Mouse (Mus musculus) stomach, postnatal 0 days (tissue): ENCODE measurements at regions not wholly inside any gene's neighbourhood (a gene's known extent, or its start where the extent isn't known, plus 50 kb on each side); places are given as distances from the start of the nearest gene placed in this dataset.

Experiments used
- ATAC-seq: fragments of 200-750 bp; cut with Nextera tagmentation; 2 replicates; pipeline ENCODE4 v1.8.0; 2017; ENCODE audit not compliant: low FRiP score, low TSS enrichment
- DNase-seq: peaks from one replicate; pipeline ENCODE4 v3.0.0-alpha.2; 2016; ENCODE audit warnings: low spot score
- H3K27ac ChIP-seq: fragments of 300-500 bp; sonication (generic); replicated peaks from 2 replicates; pipeline ENCODE4 v1.5.1; 2014; ENCODE audit warnings: mild to moderate bottlenecking, control low read depth
- H3K27me3 ChIP-seq: fragments of 300-500 bp; sonication (generic); 2 replicates; pipeline ENCODE4 v1.6.1; 2014; ENCODE audit warnings: low read length; ENCODE audit not compliant: control insufficient read depth, insufficient read depth
- H3K36me3 ChIP-seq: fragments of 300-500 bp; sonication (generic); 2 replicates; pipeline ENCODE4 v1.6.1; 2014; ENCODE audit warnings: low read length, mixed read lengths; ENCODE audit not compliant: control insufficient read depth, insufficient read depth
- H3K4me1 ChIP-seq: fragments of 300-500 bp; sonication (generic); replicated peaks from 2 replicates; pipeline ENCODE4 v1.6.1; 2014; ENCODE audit warnings: antibody characterized with exemption; ENCODE audit not compliant: control insufficient read depth, insufficient read depth
- H3K4me2 ChIP-seq: fragments of 300-500 bp; sonication (generic); replicated peaks from 2 replicates; pipeline ENCODE4 v1.6.1; 2014; ENCODE audit warnings: low read depth, mild to moderate bottlenecking, control low read depth, moderate library complexity
- H3K4me3 ChIP-seq: fragments of 300-500 bp; sonication (generic); 2 replicates; pipeline ENCODE4 v1.5.1; 2014; ENCODE audit warnings: low read depth, low read length, control low read depth
- H3K9ac ChIP-seq: fragments of 300-500 bp; sonication (generic); 2 replicates; pipeline ENCODE4 v1.6.1; 2014; ENCODE audit warnings: mild to moderate bottlenecking, low read length, control low read depth, mixed read lengths
- H3K9me3 ChIP-seq: fragments of 300-500 bp; sonication (generic); 2 replicates; pipeline ENCODE4 v1.6.1; 2016; ENCODE audit warnings: low read length; ENCODE audit not compliant: control insufficient read depth
- CTCF ChIP-seq: IDR thresholded peaks from 2 replicates; pipeline ENCODE4 v1.5.1; 2016; ENCODE audit warnings: antibody characterized with exemption, low read depth, mild to moderate bottlenecking, moderate library complexity
- EP300 ChIP-seq: optimal IDR thresholded peaks from 2 replicates; pipeline ENCODE3; 2016; ENCODE audit warnings: antibody characterized with exemption
- WGBS: fragments of 180-500 bp; shearing (Covaris S2); extraction: QIAGEN DNeasy Blood & Tissue Kit; methylation state at CpG from one replicate; pipeline ENCODE4 v1.1.7; 2014; 5-methylcytosine and 5-hydroxymethylcytosine counted together

GRCm38 (mm10) chr15:74287492-74287891, 348.7 kb downstream of the Mroh4 start:
- no peak for ATAC-seq
- TF ChIP-seq EP300 (no peak), CTCF (no peak)

GRCm38 (mm10) chr15:74283172-74283534, 353.0 kb downstream of the Mroh4 start:
- no peak overlapping the region for H3K9ac ChIP-seq
- TF ChIP-seq CTCF (0 out of 2 replicates have a peak, but pooled peaks have one; percentile 1), EP300 (no peak)
- DNase-seq: no peak
- no peak overlapping the region for H3K4me3 ChIP-seq
- no peaks in the 10 kb centered on the region for H3K4me1 ChIP-seq
- 54% methylated on average over 5 of the region's 5 CpGs for WGBS
- H3K27me3 ChIP-seq: no peaks in the 10 kb centered on the region
- no peaks in the 10 kb centered on the region for H3K9me3 ChIP-seq
- no peak overlapping the region for H3K27ac ChIP-seq
- H3K36me3 ChIP-seq: no peaks in the 10 kb centered on the region
- no peak for ATAC-seq
- H3K4me2 ChIP-seq: no peak overlapping the region

More at GRCm38 (mm10) chr15:74287492-74287891, 348.7 kb downstream of the Mroh4 start:
- no peaks in the 10 kb centered on the region for H3K27me3 ChIP-seq
- H3K27ac ChIP-seq: no peak overlapping the region
- no peak overlapping the region for H3K4me2 ChIP-seq
- no peaks in the 10 kb centered on the region for H3K36me3 ChIP-seq
- no peak overlapping the region for H3K9ac ChIP-seq
- H3K4me3 ChIP-seq: no peak overlapping the region
- WGBS: 77% methylated on average over 2 of the region's 2 CpGs
- no peaks in the 10 kb centered on the region for H3K4me1 ChIP-seq
- no peak for DNase-seq
- no peaks in the 10 kb centered on the region for H3K9me3 ChIP-seq

- Histone ChIP-seq H3K27me3 (no peaks in the 10 kb centered on the region), H3K4me3 (no peak overlapping the region), H3K36me3 (no peaks in the 10 kb centered on the region), H3K27ac (no peak overlapping the region), H3K9ac (no peak overlapping the region), H3K9me3 (no peaks in the 10 kb centered on the region), H3K4me2 (no peak overlapping the region), H3K4me1 (no peaks in the 10 kb centered on the region)
- TF ChIP-seq EP300: no peak
- no peak for TF ChIP-seq CTCF
- no peak for ATAC-seq
- DNase-seq: no peak
- WGBS: 62% methylated on average over 7 of the region's 7 CpGs
Observed at GRCm38 (mm10) chr15:74282440-74283171, 353.5 kb downstream of the Mroh4 start.

- no peaks in the 10 kb centered on the region for H3K4me1 ChIP-seq
- no peak for ATAC-seq
- no peak overlapping the region for H3K27ac ChIP-seq
- 83% methylated on average over 5 of the region's 5 CpGs for WGBS
- H3K9ac ChIP-seq: no peak overlapping the region
- no peak overlapping the region for H3K4me3 ChIP-seq
- H3K4me2 ChIP-seq: no peak overlapping the region
- no peaks in the 10 kb centered on the region for H3K36me3 ChIP-seq
- H3K27me3 ChIP-seq: no peaks in the 10 kb centered on the region
- DNase-seq: no peak
- H3K9me3 ChIP-seq: no peaks in the 10 kb centered on the region
- no peak for TF ChIP-seq CTCF
- TF ChIP-seq EP300: no peak
Observed at GRCm38 (mm10) chr15:74274435-74274834, 361.7 kb downstream of the Mroh4 start.

GRCm38 (mm10) chr15:74262587-74263210, 373.5 kb downstream of the Mroh4 start:
- H3K4me1 ChIP-seq: no peaks in the 10 kb centered on the region
- H3K36me3 ChIP-seq: no peaks in the 10 kb centered on the region
- H3K27ac ChIP-seq: no peak overlapping the region
- no peak for DNase-seq
- 52% methylated on average over 9 of the region's 9 CpGs for whole genome bisulfite sequencing
- no peak overlapping the region for H3K9ac ChIP-seq
- no peaks in the 10 kb centered on the region for H3K9me3 ChIP-seq
- H3K4me2 ChIP-seq: no peak overlapping the region
- no peak overlapping the region for H3K4me3 ChIP-seq
- TF ChIP-seq CTCF (no peak), EP300 (no peak)
- H3K27me3 ChIP-seq: no peaks in the 10 kb centered on the region
- ATAC-seq: 0 out of 2 replicates have a peak, but pooled peaks have one; percentile 47

GRCm38 (mm10) chr15:74258610-74259009, 377.5 kb downstream of the Mroh4 start:
- TF ChIP-seq CTCF (no peak), EP300 (no peak)
- 81% methylated on average over 13 of the region's 13 CpGs for WGBS

More at GRCm38 (mm10) chr15:74258610-74259009, 377.5 kb downstream of the Mroh4 start:
- H3K9ac ChIP-seq: no peak overlapping the region
- H3K4me2 ChIP-seq: no peak overlapping the region
- no peaks in the 10 kb centered on the region for H3K4me1 ChIP-seq
- ATAC-seq (no peak), DNase-seq (no peak)
- H3K36me3 ChIP-seq: no peaks in the 10 kb centered on the region
- H3K4me3 ChIP-seq: no peak overlapping the region
- no peaks in the 10 kb centered on the region for H3K27me3 ChIP-seq
- no peaks in the 10 kb centered on the region for H3K9me3 ChIP-seq
- H3K27ac ChIP-seq: no peak overlapping the region
